Mouse (Mus musculus) c-Kit-positive CD71-positive TER-119-positive erythroid progenitor cells, embryonic 14.5 days (primary cell): ENCODE data around the gene Cdh5.
"Not testable (repeated sequence)": the region's sequence is repeated elsewhere in the genome, so short reads cannot be mapped to it uniquely, and the experiment has no call there.

Experiments used
- DNase-seq: peaks from one replicate; pipeline ENCODE4 v3.0.0-alpha.2; 2013; ENCODE audit warnings: low spot score

Cdh5 gene

DNA sequence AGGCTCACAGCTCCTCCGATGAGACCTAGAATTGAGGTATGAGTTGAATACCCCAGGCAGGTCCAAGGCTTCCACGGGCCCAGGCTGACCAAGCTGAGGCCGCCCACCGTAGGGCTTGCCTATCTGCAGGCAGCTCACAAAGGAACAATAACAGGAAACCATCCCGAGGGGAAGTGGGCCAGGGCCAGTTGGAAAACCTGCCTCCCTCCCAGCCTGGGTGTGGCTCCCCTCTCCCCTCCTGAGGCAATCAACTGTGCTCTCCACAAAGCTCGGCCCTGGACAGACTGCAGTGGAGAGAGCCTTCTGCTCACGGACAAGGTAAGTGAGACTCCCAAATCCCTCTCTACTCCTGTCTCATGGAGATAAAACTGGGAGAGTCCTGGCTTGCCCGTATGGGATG lies at the start of gene Cdh5:
Gene Cdh5 (plus strand): TSS at position 211 of the 400 bp plus-strand sequence.
- no peak for DNase-seq

DNA sequence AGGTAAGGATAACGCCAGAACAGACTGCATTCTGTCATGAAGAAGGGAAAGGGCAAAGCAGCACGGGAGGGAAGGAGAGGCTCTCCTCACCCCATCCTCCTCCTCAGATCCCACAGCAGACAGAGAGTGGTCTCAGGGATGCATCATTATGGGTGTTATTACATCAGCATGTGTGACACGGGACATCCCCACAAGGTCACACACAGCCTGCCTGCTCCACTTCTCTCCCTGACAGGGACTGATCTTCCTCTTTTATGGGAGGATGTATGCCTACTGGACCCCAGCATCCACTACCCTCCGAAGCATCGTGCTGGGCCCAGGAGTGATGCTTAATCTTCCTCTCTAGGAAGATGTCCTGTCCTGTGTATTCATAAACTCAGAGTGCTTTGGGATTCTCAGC lies 41.5 kb upstream of the Cdh5 start:
- no peak for DNase-seq

DNA sequence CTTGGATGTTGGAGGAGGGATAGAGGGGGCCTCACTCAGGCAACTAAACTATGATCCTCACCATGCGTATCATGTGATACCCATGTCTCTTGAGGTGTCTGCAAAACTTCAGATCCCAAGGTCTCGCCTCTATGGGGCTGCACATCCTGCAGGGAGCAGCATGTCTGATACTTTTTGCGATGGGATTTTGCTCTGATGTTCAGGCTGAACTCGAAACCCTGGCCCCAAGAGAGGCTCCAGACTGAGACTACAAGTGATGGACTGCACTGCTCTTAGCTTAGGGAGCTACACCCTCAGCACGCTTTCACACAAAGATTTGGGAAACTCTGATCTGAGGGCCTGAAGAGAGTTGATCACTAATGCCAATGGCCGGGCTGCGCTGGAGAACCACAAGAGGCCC lies 41.0 kb upstream of the Cdh5 start:
- DNase-seq: no peak

DNA sequence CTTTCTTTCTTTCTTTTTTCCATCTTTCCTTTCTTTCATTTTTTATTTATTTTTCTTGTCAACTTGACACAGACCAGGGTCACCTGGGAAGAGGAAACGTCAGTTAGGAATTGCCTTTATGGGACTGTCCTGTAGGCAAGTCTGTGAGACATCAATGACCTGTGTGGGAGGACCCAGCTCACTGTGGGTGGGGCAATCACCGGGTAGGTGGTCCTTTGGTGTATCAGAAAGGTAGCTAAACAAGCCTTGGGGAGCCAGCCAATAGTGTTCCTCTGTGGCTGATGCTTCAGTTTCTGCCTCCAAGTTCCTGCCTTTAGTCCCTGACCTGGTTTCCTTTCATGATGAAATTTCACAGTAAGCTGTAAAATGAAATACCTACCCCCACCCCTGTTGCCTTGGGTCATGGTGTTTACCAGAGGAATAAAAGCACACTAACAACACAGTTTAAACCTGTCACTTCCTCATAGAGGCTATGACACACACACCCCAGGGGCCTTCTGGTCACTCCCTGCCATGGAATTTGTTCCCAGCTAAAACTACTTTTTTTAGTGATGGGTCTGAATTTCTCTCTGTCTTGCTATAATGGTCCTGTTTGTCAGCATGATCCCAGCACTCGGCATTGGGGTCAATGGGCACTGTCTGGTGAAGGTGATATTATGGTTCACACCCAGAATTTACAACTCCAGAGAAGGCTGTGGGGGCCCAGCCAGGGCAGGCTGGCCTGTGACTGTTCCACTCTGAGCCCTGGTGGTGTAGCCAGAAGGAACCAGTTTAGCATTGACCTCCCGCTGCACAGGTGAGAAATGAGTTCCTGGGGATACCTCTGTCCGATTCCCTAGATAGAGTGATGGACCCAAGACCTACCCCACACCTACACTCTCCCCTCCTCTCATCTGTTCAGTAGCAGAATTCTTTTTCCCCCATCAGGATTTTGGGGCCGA lies 40.1 kb upstream of the Cdh5 start:
- no peak for DNase-seq

DNA sequence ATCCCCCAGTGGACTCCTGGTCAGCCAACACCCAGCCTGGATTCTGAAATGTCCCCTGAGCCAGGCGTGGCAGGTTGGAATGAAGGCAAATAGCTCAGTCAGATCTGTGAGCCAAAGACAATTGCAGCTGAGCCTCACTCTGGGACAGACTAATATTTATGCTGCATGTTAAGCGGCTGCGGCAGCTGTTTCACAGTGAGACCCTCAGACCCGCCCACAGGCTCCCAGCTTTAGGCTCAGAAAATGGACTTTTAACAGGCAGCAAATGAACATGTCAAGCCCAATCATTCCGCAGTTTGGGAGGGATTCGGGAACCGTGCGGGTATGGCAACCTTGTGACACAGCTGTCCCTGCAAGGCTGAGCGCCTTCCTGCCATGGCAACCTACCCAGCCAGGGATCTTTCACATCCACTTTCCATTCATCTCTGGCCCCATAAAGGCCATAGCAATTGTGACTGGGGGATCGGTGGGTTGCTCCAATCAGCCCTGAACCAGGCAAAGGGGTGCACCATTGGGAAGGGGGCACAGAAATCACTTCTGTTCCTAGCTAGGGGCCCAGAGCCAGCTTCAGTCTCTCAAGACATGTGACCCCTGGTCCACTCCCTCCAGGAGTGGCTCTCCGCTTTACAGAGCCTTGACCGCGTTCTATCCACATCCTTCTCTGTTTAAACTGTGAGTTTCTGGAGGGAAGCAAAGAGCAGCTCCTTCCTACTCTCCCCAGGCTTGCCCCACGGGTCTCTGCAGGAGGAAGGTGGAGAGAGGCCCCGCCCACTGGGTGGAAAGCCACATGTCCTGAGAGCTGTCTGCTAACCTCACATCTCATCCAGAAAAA lies 39.2 kb upstream of the Cdh5 start:
- no peak for DNase-seq

DNA sequence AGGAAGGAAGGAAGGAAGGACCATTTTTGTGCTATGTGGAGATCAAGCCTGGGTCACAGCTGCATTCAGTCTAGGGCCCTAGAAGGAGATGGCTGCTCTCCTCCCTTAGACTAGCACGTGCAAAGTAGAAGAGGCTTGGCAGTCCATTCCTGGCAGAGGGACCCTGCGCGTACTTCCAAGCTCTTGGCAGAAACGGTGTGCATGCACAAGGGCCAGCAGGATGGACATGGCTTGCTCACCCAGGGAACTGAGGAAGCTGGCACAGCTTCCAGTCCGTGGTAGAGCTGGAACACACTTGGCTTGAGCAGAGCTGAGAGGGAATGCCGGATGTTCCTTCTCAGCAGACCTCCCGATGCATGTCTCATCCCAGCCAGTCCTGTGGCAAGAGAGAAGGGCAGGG lies 36.2 kb upstream of the Cdh5 start:
- no peak for DNase-seq

DNA sequence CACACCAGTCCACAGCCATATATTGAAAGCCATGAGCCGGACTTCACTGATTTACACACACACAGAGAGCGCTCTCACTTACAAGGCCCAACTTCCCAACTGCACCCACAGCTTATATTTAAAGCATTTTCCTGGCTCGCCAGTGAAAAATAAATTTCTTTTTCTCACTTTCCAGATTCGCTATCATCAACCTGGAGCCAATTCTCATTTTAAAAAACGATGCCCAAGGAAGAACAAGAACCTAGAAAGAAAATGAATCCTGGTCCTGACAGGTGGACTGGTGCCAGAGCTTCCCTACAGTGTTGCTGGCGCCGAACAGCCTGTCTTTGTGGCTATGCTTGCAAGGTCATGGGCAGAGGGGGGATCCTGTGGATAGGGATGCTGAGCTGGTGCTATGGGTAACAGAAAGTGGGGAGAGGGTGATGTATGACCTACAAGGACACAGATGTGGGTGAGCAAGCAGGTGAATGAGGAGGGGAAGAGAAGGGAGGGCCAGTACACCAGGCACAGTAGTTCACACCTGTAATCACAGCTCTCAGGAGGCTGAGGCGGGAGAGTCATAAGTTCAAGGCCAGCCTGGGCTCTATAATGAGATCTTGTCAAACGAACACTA lies 35.4 kb upstream of the Cdh5 start:
- no peak for DNase-seq

DNA sequence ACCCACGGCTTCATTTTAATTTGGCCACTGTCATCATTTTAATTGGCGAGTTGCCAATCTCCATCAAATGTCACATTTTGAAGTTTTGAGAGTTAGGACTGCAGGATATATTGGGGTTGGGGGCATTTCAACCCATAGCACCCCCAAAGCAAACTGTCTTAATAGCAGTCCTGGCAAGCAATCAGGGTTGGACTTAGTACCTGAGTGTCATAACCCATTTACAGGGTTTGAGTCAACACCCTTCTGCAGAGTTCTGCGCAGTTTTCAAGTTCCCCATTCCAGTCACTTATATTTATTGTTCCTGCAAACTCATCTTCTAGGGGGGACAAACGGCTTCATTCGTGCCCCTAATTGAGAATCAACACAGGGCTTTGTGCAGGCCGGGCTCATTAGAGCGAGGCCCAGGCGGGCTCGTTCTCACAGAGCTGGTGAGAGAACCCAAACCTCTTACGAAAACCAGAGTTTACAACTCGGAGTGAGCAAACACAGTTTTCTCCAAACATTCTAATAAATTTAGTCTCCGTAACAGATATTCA lies 34.0 kb upstream of the Cdh5 start:
- no peak for DNase-seq

DNA sequence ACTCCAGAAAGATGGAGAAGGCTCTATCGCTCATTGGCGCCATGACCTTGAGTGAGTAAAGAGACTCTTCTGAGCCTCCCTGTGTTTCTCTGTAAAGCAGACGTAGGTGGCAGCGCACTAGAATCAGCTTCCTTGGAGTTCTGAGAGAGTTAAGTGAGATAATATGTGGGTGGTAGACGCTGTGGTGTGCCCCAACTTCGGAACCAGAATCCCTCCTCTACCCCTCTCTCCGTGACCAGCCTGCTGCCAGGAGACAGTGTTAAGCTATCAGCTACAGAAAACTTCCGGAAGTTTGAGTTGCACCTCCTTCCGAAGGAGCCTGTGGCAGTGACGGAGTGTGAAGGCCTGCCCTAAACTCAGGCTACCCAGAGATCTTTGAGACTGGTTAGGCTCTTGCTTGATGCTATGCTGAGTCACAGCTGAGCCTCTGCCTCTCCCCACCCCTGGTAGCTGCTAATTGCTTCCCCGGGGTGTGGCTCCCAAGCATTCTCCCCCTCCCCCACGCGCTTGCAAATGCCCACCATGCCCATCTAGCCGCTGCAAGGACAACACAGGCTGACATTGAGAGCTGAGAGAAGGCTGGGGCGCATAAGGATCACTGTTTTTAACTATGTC lies 32.9 kb upstream of the Cdh5 start:
- no peak for DNase-seq

DNA sequence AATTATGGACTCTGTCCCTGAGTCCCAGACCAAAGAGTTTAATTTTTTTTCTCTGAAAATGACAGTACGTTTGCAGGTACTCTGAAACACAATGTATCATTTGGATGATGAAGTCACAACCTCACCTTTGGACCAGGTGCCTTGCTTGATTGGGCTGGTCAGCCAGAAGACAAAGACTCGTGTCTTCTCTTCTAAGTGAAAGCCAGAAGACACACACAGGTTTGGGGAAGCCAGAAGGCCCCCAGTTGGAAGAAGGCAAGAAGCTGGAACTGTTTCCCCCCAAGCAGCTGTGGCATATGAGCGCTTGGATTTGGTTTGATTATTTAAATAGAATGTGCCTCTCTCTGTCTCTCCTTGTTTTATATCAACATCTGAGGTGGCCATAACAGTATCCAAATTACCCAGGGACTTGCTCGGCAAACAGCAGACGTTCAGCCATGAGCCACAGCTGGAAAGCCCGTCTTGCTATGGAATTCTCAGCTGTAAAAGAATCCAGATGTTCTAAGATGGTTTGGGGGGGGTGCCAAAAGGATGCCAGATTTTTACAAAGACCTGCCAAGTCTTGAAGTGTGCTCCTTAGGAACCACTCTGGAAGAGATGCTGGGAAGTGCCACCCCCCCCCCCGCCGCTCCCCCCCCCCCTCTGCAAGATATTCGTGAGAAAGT lies 31.1 kb upstream of the Cdh5 start:
- DNase-seq: not testable (repeated sequence)

DNA sequence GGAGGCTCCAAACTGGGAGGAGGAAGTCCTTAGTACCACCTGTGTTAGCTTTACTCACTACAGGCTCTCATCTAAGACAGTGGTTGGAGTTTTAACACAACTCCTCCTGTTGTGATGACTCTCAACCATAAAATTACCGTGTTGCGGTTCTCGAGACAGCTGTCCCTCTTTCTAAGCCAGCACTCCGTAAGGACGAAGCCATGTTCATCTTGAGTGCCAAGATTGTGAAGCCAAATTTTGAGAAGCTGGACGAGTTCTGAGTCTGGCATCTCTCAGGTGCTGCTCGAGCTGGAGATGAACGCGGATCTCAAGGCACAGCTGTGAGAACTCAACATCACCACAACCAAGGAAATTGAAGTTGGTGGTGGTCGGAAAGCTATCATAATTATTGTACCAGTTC lies 30.5 kb upstream of the Cdh5 start:
- no peak for DNase-seq

DNA sequence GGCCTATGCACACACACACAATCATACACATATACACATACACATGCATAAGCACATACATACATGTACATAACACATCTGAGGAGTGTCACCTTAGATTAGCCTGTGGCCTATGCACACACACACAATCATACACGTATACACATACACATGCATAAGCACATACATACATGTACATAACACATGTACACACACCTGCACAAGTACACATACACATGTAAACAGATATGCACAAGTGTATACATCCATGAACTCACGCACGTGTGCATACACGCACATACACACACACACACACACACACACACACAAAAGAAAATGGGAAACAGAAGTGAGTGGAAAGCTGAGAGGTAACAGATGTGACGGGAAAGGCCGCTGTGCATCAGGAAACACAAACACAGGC lies 26.3 kb upstream of the Cdh5 start:
- no peak for DNase-seq

DNA sequence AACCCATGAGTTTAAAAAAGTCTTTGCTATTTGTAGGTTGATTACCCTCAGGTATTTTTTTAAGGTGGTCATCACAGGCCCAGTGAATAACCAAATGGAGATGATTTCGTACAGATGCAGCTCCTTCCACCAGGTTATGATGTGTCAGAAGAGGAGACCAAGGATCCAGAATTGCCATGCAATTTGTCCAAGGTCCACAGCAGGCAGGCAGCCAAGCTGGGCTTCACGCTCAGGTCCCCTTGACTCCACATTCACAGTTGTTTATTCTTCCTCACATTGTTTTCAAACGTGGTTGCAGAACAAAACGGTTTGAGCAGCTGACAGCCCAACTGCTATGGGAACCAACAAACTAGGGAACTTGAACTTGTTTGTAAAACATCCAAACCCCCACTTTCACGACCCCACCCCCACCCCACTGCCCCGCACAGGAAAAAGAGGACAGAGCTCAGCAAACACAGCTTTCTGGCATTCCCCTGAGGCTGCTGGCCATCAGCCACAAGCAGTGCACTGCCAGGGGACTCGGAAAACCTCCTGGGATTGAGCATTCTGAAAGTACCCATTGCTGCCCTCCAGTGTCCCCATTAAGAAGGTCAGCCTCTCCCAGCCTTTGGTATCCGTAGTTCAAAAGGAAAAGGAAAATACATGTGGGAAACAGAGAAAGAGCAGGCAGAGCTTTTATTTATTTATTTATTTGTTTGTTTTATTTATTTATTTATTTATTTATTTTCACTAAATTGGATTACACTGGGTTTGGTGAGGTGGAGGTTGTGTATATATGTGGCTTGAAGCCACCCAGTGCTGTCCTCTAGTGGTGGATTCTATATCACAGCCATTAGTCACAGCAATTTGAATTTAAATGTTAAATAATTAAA lies 24.6 kb upstream of the Cdh5 start:
- no peak for DNase-seq

DNA sequence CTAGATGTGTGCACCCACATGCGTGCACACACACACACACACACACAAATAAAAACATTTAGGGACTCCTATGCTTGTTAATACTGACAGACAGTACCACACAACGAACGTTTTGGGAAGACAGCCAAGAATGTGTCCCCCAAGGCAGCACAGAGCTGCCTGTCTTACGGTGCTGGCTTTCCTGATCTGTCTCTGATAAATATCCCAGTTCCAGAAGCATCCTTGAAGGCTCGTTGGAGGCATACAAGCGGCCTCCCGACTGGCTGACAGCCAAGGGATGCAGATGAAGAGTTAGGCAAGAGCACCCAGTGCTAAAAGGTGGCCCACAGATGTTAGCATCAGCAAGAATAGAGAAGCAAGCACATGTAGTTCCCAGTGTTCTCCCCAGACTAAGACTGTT lies 23.3 kb upstream of the Cdh5 start:
- no peak for DNase-seq

DNA sequence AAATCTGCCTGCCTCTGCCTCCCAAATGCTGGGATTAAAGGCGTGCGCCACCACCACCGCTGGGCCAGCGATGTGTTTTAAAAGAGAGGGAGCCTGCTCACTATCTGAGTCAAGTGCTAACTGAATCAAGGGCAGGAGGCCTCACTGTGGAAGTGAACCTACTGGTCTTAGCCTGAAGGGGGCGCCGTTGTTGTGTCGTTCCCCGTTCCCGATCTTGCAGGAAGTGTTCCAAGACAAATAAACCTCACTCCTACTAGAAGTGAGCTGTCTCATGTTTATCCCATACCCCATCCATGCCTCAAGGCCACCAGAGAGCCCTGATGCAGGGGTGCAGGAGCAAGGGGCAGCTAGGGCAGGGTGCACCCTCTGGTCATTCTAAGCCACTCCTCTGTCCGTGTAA lies 16.1 kb upstream of the Cdh5 start:
- no peak for DNase-seq

DNA sequence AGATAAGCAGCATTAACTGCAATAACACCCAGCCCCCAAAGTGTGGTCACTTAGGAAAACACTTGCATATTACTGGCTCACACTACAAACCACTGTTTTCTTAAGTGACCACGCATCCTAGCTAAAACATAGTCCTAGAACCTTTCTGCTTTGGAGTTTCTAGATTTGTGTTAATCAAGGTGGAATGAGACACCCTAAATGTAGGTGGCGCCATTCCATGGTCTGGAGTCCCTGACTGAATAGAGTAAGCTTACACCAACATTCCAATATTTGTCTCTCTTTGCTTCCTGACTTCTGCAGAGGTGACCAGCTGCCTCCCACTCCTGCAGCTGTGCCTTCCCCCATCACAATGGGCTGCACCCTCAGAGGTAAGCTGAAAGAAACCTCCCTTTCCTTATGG lies 14.8 kb upstream of the Cdh5 start:
- DNase-seq: no peak

DNA sequence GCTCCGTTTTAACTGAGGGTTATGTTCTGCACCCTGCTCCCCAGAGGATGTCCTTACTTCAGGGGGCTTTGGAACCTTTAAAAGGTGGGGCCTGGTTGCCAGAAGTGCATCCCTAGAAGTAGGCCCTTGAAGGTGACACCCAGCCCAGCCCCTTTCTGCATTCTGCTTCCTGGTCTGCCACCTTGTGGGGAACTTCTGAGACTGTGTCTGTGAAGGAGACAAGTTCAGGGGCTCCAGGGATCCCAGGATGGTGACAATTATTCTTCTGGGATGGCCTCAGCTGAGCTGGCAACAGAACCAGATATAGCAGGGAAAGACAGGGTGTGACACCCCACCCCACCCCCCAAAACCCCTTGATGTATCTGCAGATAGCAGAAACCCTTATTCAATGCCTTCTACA lies 14.3 kb upstream of the Cdh5 start:
- no peak for DNase-seq

DNA sequence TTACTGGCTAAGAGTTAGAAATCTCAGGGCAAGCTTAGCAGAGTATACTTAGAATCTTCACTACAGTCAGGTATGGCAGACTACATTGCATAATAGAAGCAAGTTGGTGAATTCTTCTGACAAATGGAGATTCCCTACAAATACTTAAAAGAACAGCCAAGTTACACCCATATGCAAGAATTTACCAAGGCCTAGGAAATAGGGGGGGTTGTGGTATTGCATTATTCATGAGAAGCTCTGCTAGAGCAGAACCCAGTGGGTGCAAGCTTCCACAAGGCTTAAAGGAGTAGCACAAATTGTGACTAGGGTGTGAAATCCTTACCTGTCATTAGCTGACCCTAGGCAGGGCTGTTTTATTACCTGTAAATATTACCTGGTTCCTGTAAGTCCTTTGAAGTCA lies 13.5 kb upstream of the Cdh5 start:
- not testable (repeated sequence) for DNase-seq

DNA sequence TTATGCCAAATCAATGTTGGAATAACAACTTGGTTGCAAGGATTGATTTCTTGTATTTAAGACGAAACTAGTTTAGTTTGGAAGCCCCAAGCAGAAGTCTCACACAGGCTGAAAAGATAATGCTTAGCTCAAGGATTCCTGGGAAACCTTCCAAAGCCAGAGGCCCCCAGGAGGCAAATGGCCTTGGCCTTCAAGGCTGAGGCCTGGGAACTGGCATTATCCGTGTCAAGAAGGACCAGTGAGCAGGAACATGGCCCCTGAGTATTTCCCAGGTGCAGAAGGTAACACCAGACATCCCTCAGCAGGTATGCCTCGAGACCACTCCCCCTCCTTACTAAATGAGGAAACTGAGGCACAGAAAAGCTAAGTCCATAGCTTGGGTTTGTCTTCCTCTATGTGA lies 12.5 kb upstream of the Cdh5 start:
- DNase-seq: no peak
